ENCODE assay signal across 19 mouse cellular contexts in genomic region chr13:107305738-107306137, GRCm38 (mm10).
"Had no signal": no experiment of that assay in that cellular context is flagged by ENCODE, and none has a peak within 500 bp of the region (broad histone marks: within the 10 kb centered on the region; RNA-seq: fewer than 3 reads in every experiment).

No protein-coding gene starts in this region.

- ATAC-seq: liver, postnatal 0 days; midbrain, embryonic 16.5 days had no signal

- H3K36me3 ChIP-seq: liver, embryonic 15.5 days; midbrain, embryonic 10.5 days; midbrain, embryonic 12.5 days; neural tube, embryonic 13.5 days; neural tube, embryonic 15.5 days; stomach, embryonic 15.5 days had no signal

- H3K27ac ChIP-seq: liver, embryonic 15.5 days; macrophage; midbrain, embryonic 10.5 days; midbrain, embryonic 12.5 days; neural tube, embryonic 13.5 days; neural tube, embryonic 15.5 days; stomach, embryonic 15.5 days; stomach, postnatal 0 days had no signal

- H3K4me2 ChIP-seq: liver, embryonic 15.5 days; midbrain, embryonic 12.5 days; neural tube, embryonic 13.5 days; neural tube, embryonic 15.5 days; stomach, embryonic 15.5 days had no signal

- H3K27me3 ChIP-seq: liver, embryonic 15.5 days; midbrain, embryonic 12.5 days; neural tube, embryonic 13.5 days; neural tube, embryonic 15.5 days; stomach, embryonic 15.5 days had no signal

- H3K9ac ChIP-seq: liver, embryonic 15.5 days; liver, postnatal 0 days; midbrain, embryonic 12.5 days; neural tube, embryonic 13.5 days; neural tube, embryonic 15.5 days; stomach, embryonic 15.5 days had no signal

- H3K4me1 ChIP-seq: liver, embryonic 15.5 days; midbrain, embryonic 10.5 days; stomach, embryonic 15.5 days had no signal

- DNase-seq: liver, postnatal 0 days; lung, adult 2 months; lung, postnatal 14 days; lung, postnatal 36 days; midbrain, embryonic 14.5 days; right cerebral cortex, postnatal 14 days; thymus, adult 18-20 months; thymus, postnatal 14 days; thymus, postnatal 36 days had no signal

- H3K4me3 ChIP-seq: liver, embryonic 15.5 days; midbrain, embryonic 10.5 days; midbrain, embryonic 12.5 days; myocyte; neural tube, embryonic 13.5 days; neural tube, embryonic 15.5 days; stomach, embryonic 15.5 days had no signal

- H3K9me3 ChIP-seq: liver, embryonic 15.5 days; midbrain, embryonic 10.5 days; midbrain, embryonic 12.5 days; neural tube, embryonic 13.5 days; neural tube, embryonic 15.5 days; stomach, embryonic 15.5 days had no signal
